Mouse (Mus musculus): Measurements from ENCODE around the gene Tenm3. TPM values are rescaled to one million over a fixed set of nuclear protein-coding genes. Genes with fewer than 3 reads are reported as not detected.

Tenm3 gene
- polyA plus RNA-seq, 1 experiment from 2014 or later: 33.6 TPM

- Histone ChIP-seq H3K36me3 (peaks cover 27% of the 10 kb centered on the region), H3K9me3 (replicated peaks) (no peaks in the 10 kb centered on the region; the same call in 1 of the 2 replicates), H3K4me3 (no peak overlapping the region), H3K4me1 (no peaks in the 10 kb centered on the region), H3K27me3 (ENCODE audit: low read depth, poor library complexity, severe bottlenecking) (no peaks in the 10 kb centered on the region), H3K27ac (replicated peaks) (no peak overlapping the region)
- DNase-seq (ENCODE audit: low spot score): no peak
These were observed 326.3 kb downstream of the Tenm3 start for GRCm38 (mm10) chr8:48517431-48517830.

DNA sequence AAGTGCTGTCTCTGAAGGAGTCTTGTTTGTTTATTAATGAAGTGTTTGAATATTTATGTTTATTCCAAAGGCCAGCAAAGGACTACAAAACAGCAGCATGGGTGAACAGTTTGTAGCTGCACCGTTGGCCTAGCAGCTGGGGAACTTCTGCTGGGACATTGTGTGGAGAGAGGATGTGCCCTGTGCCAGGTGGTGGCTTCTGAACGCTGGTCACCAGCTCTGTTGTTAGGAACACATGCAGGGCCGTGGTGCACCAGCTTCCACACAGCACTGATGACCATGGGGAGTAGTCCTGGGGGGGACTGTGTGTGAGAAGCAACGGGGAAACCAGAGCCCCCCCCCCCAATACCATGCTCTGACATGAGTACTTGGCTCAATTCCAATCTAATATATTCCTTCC is 329.5 kb downstream of the Tenm3 start:
- no peak for DNase-seq (ENCODE audit: low spot score)
- Histone ChIP-seq H3K27ac (replicated peaks) (no peak overlapping the region), H3K9me3 (replicated peaks) (peaks cover 4% of the 10 kb centered on the region; the same call in 1 of the 2 replicates), H3K4me3 (no peak overlapping the region), H3K27me3 (ENCODE audit: low read depth, poor library complexity, severe bottlenecking) (no peaks in the 10 kb centered on the region), H3K36me3 (peaks cover 35% of the 10 kb centered on the region), H3K4me1 (peaks cover 8% of the 10 kb centered on the region)
- WGBS: 95% methylated on average over 4 of the region's 4 CpGs

DNA sequence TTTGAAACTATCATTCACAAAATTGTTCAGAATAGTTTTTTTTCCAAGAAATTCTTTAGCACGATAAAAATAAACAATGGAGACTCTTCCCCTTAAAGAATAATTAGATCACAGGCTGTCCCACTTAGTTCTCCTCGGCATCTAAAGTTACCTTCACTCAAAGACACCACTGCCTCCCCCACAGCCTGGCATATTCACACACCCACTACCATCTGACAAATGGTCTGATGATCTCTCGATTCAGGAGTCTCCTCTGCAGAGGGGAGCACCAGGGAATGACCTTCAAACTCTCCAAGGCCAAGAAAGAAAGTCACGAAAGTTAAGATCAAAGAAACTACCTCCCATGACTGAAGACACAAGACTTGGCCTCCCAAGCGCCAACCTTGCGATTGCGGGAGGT is 329.9 kb downstream of the Tenm3 start:
- WGBS: 93% methylated on average over 7 of the region's 7 CpGs
- no peak overlapping the region for H3K4me3 ChIP-seq
- no peak overlapping the region for H3K27ac ChIP-seq (replicated peaks)
- H3K27me3 ChIP-seq (ENCODE audit: low read depth, poor library complexity, severe bottlenecking): no peaks in the 10 kb centered on the region
- peaks cover 4% of the 10 kb centered on the region; the same call in 1 of the 2 replicates for H3K9me3 ChIP-seq (replicated peaks)
- H3K36me3 ChIP-seq: peaks cover 35% of the 10 kb centered on the region
- H3K4me1 ChIP-seq: peaks cover 12% of the 10 kb centered on the region
- no peak for DNase-seq (ENCODE audit: low spot score)

GRCm38 (mm10) chr8:48511546-48511945 is 332.2 kb downstream of the Tenm3 start:
- peaks cover 4% of the 10 kb centered on the region; the same call in 1 of the 2 replicates for H3K9me3 ChIP-seq (replicated peaks)
- no peak overlapping the region for H3K27ac ChIP-seq (replicated peaks)
- WGBS: 92% methylated on average over 12 of the region's 12 CpGs
- peaks cover 35% of the 10 kb centered on the region for H3K36me3 ChIP-seq
- no peak for DNase-seq (ENCODE audit: low spot score)
- peaks cover 21% of the 10 kb centered on the region for H3K4me1 ChIP-seq
- no peak overlapping the region for H3K4me3 ChIP-seq
- H3K27me3 ChIP-seq (ENCODE audit: low read depth, poor library complexity, severe bottlenecking): no peaks in the 10 kb centered on the region

DNA sequence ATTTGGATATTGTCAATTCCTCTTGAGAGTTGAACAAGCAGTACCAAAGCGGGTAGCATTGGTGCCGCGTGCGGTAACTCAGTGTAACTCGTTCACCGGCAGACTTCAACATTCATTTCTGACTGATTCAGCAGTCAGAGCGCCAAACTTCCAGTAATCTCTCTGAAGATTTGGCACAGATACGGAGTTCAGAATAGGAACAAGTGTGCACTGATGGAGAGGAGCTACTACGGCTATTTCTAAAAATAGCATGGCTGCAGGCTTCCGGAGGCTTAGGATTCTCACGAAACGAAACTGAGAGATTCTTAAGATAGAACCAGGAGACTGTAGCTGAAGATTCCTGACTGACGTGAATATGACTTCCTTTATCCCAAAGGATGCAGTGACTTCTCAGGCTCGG is 332.6 kb downstream of the Tenm3 start:
- no peaks in the 10 kb centered on the region for H3K27me3 ChIP-seq (ENCODE audit: low read depth, poor library complexity, severe bottlenecking)
- WGBS: 96% methylated on average over 14 of the region's 14 CpGs
- DNase-seq (ENCODE audit: low spot score): no peak
- no peak overlapping the region for H3K4me3 ChIP-seq
- H3K4me1 ChIP-seq: peaks cover 21% of the 10 kb centered on the region
- peaks cover 35% of the 10 kb centered on the region for H3K36me3 ChIP-seq
- H3K27ac ChIP-seq (replicated peaks): no peak overlapping the region
- peaks cover 4% of the 10 kb centered on the region; the same call in 1 of the 2 replicates for H3K9me3 ChIP-seq (replicated peaks)

DNA sequence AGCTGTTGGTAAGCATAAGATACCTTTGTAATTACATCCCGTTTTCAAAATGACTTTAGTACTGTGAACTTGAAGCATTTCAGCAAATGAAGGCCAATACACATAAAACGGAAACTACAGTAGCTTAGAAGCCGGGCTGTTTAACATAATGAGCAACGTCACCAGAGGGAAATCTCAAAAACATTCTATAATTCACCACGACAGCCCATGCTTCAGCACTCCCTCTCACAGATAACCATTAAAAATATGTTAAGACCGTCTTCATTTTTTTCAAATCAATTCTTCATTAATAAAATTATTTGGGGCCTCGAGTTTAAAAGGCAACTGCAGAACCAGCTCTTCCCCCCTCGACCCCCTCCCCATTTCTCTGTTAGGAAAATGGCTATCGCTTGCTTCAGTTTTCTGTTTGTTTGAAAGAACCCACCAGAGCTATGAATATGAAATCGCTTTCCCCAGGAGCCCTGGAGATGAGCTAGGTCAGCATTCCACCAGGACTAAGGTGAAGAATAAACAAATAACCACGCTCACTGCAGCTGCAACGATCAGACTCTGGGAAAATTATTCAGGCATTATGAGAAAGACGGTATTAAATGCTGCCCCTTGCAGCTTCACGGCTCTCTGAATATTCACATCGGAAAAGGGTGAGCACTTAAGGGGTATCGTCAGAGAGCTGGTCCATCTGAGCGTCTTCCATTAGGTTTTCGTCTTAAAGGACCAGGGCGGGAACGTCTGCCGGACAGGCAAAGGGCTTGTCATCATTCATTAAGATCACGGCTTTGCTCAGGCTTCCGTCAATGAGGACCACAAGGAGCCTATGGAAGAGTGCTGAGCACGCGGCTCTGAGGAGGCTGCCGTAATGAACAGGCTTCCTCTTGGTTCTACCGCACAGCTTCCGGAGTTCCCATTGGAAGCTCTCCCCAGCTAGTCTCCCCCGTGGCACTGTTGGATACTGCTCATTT is 334.8 kb downstream of the Tenm3 start:
- Histone ChIP-seq H3K4me3 (peak overlapping the region; percentile 20), H3K36me3 (peaks cover 36% of the 10 kb centered on the region), H3K27ac (replicated peaks) (peak overlapping the region; percentile 39; the same call in 1 of the 2 replicates), H3K27me3 (ENCODE audit: low read depth, poor library complexity, severe bottlenecking) (no peaks in the 10 kb centered on the region), H3K4me1 (peaks cover 21% of the 10 kb centered on the region), H3K9me3 (replicated peaks) (peaks cover 4% of the 10 kb centered on the region; the same call in 1 of the 2 replicates)
- DNase-seq (ENCODE audit: low spot score): peak; percentile 47
- 62% methylated on average over 29 of the region's 29 CpGs for WGBS

DNA sequence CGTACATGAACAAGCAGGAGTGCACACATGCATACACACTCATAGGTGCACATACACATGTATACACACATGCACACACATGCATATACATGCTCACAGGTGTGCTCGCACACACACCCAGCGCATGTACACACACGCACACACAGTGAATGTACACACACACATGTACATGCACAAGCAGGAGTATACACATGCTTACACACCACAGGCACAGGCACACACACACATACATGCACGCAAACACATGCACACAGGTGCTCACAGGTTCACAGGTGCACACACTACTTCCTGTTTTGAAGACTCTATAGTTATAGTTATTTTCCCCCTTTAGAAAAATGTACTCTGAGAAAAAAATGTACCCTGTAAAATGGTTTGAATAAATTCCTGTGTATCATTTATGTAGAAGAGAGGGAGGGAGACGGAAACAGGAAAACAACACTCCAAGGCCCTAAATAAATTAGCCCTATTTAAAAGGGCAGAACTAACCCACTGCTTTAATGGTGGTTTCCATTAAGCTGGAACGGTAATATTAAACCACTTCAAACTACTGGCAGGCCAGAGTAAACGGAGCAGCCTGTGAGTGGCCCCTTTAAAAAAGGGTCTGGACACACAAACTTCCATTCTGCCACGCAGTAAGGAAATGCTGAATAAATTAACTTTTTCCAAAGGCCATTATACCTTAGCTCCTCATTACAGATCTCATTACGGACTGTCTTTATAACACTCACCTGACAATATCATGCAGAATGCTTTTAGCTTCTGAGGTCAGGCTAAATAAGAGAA is 335.8 kb downstream of the Tenm3 start:
- no peaks in the 10 kb centered on the region for H3K27me3 ChIP-seq (ENCODE audit: low read depth, poor library complexity, severe bottlenecking)
- peaks cover 4% of the 10 kb centered on the region; the same call in 1 of the 2 replicates for H3K9me3 ChIP-seq (replicated peaks)
- H3K4me3 ChIP-seq: no peak overlapping the region
- peaks cover 21% of the 10 kb centered on the region for H3K4me1 ChIP-seq
- no peak overlapping the region for H3K27ac ChIP-seq (replicated peaks)
- 79% methylated on average over 10 of the region's 10 CpGs for whole genome bisulfite sequencing
- no peak for DNase-seq (ENCODE audit: low spot score)
- H3K36me3 ChIP-seq: peaks cover 26% of the 10 kb centered on the region

GRCm38 (mm10) chr8:48492491-48492890 is 351.3 kb downstream of the Tenm3 start:
- DNase-seq (ENCODE audit: low spot score): no peak
- Histone ChIP-seq H3K9me3 (replicated peaks) (no peaks in the 10 kb centered on the region), H3K4me1 (peaks cover 44% of the 10 kb centered on the region), H3K4me3 (no peak overlapping the region), H3K36me3 (0 out of 2 replicates have a peak, but pooled peaks cover 3% of the 10 kb centered on the region), H3K27me3 (ENCODE audit: low read depth, poor library complexity, severe bottlenecking) (no peaks in the 10 kb centered on the region), H3K27ac (replicated peaks) (no peak overlapping the region)
- 80% methylated on average over 5 of the region's 5 CpGs for WGBS

DNA sequence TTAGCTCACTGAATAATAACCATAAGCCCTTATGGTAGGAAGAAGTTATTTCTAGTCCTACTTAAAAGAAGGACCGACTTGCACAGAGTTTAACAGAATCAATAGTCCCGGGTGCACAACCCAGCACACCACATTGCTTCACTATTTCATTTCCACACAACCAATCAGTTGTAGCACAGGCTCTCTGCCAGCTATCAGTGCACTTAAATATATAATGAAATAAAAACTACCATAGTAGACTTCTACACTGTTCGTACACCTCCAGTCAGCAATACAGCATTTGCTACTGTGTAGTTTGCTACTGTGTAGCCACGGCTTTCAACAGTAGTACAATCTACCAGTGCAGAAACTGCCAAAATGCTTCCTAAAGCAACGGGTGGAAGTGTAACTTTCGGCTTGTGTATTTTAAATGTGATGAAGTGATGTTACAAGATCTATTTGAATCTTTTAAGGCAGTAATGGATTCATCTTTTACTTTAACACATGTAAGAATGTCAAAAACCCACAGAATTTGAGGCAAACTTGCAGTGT is 353.1 kb downstream of the Tenm3 start:
- H3K36me3 ChIP-seq: peaks cover 9% of the 10 kb centered on the region
- no peaks in the 10 kb centered on the region for H3K9me3 ChIP-seq (replicated peaks)

DNA sequence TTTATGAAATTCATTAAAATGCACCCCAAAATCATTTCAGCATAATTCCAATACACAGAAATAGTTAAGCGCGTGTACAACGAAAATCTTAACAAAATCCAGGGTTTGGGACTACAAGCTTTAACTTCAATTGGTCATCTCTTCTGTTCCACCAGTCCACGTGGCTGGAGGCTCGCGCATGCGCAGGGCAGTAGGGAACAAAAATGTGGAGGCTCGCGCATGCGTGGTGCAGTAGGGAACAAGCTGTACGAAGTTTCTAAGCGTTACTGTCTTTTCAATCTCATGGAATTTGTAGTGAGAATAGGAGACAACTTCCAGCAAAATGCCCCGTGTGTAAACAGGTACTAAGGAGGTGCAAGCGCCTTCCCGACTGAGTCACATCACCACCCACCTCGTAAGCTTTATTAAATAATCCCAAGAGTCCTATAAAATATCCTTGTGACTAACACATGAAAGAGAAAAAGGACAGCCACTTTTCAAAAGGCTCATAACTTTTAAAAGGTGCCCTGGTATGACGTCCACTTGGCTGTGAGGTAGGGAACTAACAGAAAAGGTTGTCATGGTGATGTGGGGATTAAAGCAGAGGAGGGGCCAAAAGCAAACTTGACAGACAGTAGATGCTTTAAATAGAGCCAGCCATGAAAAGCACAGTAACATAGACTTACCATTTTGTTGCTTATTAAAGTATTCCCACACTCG is 353.7 kb downstream of the Tenm3 start:
- Histone ChIP-seq H3K4me1 (peaks cover 45% of the 10 kb centered on the region), H3K4me3 (no peak overlapping the region), H3K27me3 (ENCODE audit: low read depth, poor library complexity, severe bottlenecking) (no peaks in the 10 kb centered on the region), H3K36me3 (peaks cover 9% of the 10 kb centered on the region), H3K27ac (replicated peaks) (no peak overlapping the region), H3K9me3 (replicated peaks) (no peaks in the 10 kb centered on the region)
- 85% methylated on average over 18 of the region's 18 CpGs for WGBS
- DNase-seq (ENCODE audit: low spot score): no peak

More for the DNA sequence above, 353.1 kb downstream of the Tenm3 start:
- Histone ChIP-seq H3K4me3 (no peak overlapping the region), H3K27me3 (ENCODE audit: low read depth, poor library complexity, severe bottlenecking) (no peaks in the 10 kb centered on the region), H3K4me1 (peaks cover 44% of the 10 kb centered on the region), H3K27ac (replicated peaks) (no peak overlapping the region)
- no peak for DNase-seq (ENCODE audit: low spot score)
- 87% methylated on average over 6 of the region's 6 CpGs for WGBS

DNA sequence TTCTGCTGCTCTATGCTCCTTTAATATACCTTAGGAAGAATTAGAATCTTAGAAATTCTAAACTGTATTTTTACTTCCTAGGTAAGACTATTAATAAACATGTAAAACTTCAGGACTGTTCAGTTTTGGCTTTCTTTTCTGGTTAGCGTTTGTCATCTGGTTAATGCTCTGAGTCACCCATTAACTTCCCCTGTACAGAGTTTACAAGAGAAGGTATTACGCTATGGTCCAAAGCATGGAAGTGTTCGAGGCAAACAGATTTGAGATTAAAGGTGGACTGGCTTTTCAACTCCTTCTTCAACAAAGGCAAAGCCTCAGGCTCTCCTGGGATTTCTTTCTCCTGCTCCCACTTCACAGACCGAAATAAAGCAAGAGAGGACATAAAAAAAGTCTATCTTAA is 354.3 kb downstream of the Tenm3 start:
- 78% methylated on average over 4 of the region's 4 CpGs for WGBS
- peaks cover 49% of the 10 kb centered on the region for H3K4me1 ChIP-seq
- DNase-seq (ENCODE audit: low spot score): no peak

GRCm38 (mm10) chr8:48488809-48489208 is 354.9 kb downstream of the Tenm3 start:
- Histone ChIP-seq H3K27ac (replicated peaks) (no peak overlapping the region), H3K36me3 (peaks cover 9% of the 10 kb centered on the region), H3K9me3 (replicated peaks) (no peaks in the 10 kb centered on the region), H3K4me1 (peaks cover 55% of the 10 kb centered on the region), H3K4me3 (no peak overlapping the region), H3K27me3 (ENCODE audit: low read depth, poor library complexity, severe bottlenecking) (no peaks in the 10 kb centered on the region)
- WGBS: 77% methylated on average over 7 of the region's 7 CpGs
- DNase-seq (ENCODE audit: low spot score): no peak

More for the DNA sequence above, 354.3 kb downstream of the Tenm3 start:
- H3K36me3 ChIP-seq: peaks cover 9% of the 10 kb centered on the region
- H3K27ac ChIP-seq (replicated peaks): no peak overlapping the region
- H3K9me3 ChIP-seq (replicated peaks): no peaks in the 10 kb centered on the region
- H3K4me3 ChIP-seq: no peak overlapping the region
- H3K27me3 ChIP-seq (ENCODE audit: low read depth, poor library complexity, severe bottlenecking): no peaks in the 10 kb centered on the region

All from midbrain, embryonic 10.5 days (tissue).